Mouse (Mus musculus): ENCODE results near the gene Alad. TPM values are rescaled to one million over a fixed set of nuclear protein-coding genes. Genes with fewer than 3 reads are reported as not detected.

The Alad gene
- polyA plus RNA-seq, 2 experiments: 57.3 to 90.2 TPM

DNA sequence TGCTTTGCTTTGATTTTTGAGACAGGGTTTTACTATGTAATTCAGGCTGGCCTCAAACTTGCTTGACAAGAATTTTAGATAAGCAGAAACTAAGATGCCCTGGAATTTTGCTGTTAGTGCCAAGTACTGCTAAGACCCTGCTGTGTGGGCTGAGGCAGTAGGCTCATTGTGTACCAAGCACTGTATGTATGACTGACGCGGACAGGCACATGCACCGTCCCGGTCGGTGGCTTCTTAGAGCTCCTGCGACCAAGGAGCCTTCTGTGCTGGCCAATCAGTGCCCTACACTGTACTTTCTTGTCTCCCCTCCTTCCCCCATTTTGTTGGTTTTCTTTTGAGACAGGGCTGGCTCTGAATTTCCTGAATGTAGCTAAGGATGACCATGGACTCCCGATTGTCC lies 4.7 kb downstream of the Alad start:
- ATAC-seq (ENCODE audit: low FRiP score, low read depth) (no peak), DNase-seq (ENCODE audit: low spot score) (no peak)
- H3K27me3 ChIP-seq (ENCODE audit: control insufficient read depth, insufficient read depth, low read length): no peaks in the 10 kb centered on the region
- peaks cover 19% of the 10 kb centered on the region for H3K4me1 ChIP-seq (ENCODE audit: control insufficient read depth, insufficient read depth, low read length)
- peaks cover 42% of the 10 kb centered on the region for H3K36me3 ChIP-seq (ENCODE audit: control insufficient read depth, insufficient read depth, low read length)
- TF ChIP-seq POLR2A (IDR thresholded peaks at IDR 0.05; ENCODE audit: borderline replicate concordance, extremely low read depth, insufficient read depth, insufficient read length): no peak
- H3K27ac ChIP-seq (replicated peaks; ENCODE audit: low read depth, low read length): no peak overlapping the region
- H3K9me3 ChIP-seq (ENCODE audit: control insufficient read depth, low read length): no peaks in the 10 kb centered on the region
- H3K4me2 ChIP-seq (replicated peaks; ENCODE audit: low read depth, low read length, severe bottlenecking): no peak overlapping the region
- no peak overlapping the region for H3K4me3 ChIP-seq (replicated peaks; ENCODE audit: low read length)
- WGBS: 79% methylated on average over 7 of the region's 7 CpGs
- H3K9ac ChIP-seq (ENCODE audit: low read depth, low read length, severe bottlenecking): no peak overlapping the region

DNA sequence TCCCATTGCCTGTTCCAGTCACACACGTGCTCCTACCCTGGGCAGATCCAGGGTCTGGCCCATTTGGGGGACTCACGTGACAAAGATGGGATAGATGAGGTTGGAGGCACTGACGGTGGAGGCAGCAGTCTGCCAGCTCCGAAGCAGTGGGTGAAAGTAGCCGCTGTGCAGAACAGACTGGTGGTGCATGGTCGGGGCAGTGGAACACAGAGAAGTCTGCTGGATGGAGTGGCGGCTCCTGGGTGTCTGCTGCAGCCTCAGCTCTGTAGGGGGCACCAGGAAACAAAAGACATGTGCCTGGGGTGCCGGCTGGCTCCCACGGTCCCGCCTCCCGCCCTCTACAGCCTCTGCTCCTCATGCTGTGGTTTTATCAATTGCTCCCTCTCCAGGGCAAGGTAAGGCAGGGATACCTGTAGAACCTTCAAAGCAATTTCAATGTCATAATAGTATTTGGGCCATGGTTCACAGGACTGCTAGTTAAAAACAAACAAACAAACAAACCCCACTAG lies 5.7 kb downstream of the Alad start:
- TF ChIP-seq POLR2A (IDR thresholded peaks at IDR 0.05; ENCODE audit: borderline replicate concordance, extremely low read depth, insufficient read depth, insufficient read length): no peak
- ATAC-seq (ENCODE audit: low FRiP score, low read depth) (no peak), DNase-seq (ENCODE audit: low spot score) (no peak)
- 59% methylated on average over 11 of the region's 11 CpGs for WGBS
- no peaks in the 10 kb centered on the region for H3K9me3 ChIP-seq (ENCODE audit: control insufficient read depth, low read length)
- no peaks in the 10 kb centered on the region for H3K27me3 ChIP-seq (ENCODE audit: control insufficient read depth, insufficient read depth, low read length)
- H3K4me1 ChIP-seq (ENCODE audit: control insufficient read depth, insufficient read depth, low read length): peaks cover 17% of the 10 kb centered on the region
- H3K4me2 ChIP-seq (replicated peaks; ENCODE audit: low read depth, low read length, severe bottlenecking): no peak overlapping the region
- peaks cover 51% of the 10 kb centered on the region for H3K36me3 ChIP-seq (ENCODE audit: control insufficient read depth, insufficient read depth, low read length)
- no peak overlapping the region for H3K9ac ChIP-seq (ENCODE audit: low read depth, low read length, severe bottlenecking)
- no peak overlapping the region for H3K4me3 ChIP-seq (replicated peaks; ENCODE audit: low read length)
- H3K27ac ChIP-seq (replicated peaks; ENCODE audit: low read depth, low read length): no peak overlapping the region

DNA sequence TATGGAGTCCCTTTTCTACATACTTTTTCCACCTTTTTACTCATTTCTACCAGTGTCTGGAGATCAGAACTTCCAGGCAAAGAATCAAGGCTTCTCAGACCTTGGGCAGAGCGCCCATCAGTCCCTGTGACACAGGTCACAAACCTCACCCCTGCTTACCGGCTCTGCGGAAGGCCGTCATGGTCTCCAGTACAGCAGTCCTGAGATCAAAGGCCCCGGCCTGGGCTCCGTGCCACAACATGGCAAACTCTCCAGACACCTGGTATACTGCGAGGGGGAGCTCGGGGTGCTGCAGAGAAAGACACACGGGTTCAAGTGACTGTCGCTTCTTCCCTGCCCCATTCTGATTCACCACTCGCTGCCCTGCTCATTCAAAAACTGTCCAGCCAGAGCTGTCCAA lies 9.8 kb downstream of the Alad start:
- H3K9ac ChIP-seq (ENCODE audit: low read depth, low read length, severe bottlenecking): no peak overlapping the region
- H3K36me3 ChIP-seq (ENCODE audit: control insufficient read depth, insufficient read depth, low read length): peaks cover 74% of the 10 kb centered on the region
- no peaks in the 10 kb centered on the region for H3K4me1 ChIP-seq (ENCODE audit: control insufficient read depth, insufficient read depth, low read length)
- ATAC-seq (ENCODE audit: low FRiP score, low read depth): no peak
- H3K9me3 ChIP-seq (ENCODE audit: control insufficient read depth, low read length): no peaks in the 10 kb centered on the region
- DNase-seq (ENCODE audit: low spot score): no peak
- H3K27ac ChIP-seq (replicated peaks; ENCODE audit: low read depth, low read length): no peak overlapping the region
- no peak overlapping the region for H3K4me2 ChIP-seq (replicated peaks; ENCODE audit: low read depth, low read length, severe bottlenecking)
- H3K27me3 ChIP-seq (ENCODE audit: control insufficient read depth, insufficient read depth, low read length): no peaks in the 10 kb centered on the region
- 88% methylated on average over 11 of the region's 11 CpGs for WGBS
- no peak for TF ChIP-seq POLR2A (IDR thresholded peaks at IDR 0.05; ENCODE audit: borderline replicate concordance, extremely low read depth, insufficient read depth, insufficient read length)
- no peak overlapping the region for H3K4me3 ChIP-seq (replicated peaks; ENCODE audit: low read length)

DNA sequence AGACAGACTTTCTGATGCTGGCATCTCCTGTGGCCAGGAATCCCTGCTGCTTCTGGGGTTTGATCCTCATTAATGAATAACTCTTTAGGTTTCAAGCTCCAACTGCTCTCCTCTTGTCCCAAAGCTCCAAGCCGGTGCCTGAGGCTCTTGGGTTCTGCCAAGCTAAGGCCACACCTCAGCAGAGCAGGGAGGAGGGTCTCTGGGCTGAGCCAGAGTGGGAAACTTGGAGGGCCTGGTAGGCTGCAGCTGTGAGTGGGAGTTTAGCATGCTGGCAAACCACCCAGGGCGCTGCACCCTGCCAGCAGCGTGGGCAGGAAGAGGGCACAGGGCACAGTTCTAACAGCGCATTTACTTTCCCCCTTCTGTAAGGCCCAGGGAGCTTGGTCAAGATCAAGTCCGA lies 10.9 kb downstream of the Alad start:
- H3K9me3 ChIP-seq (ENCODE audit: control insufficient read depth, low read length): no peaks in the 10 kb centered on the region
- H3K4me1 ChIP-seq (ENCODE audit: control insufficient read depth, insufficient read depth, low read length): no peaks in the 10 kb centered on the region
- no peak overlapping the region for H3K9ac ChIP-seq (ENCODE audit: low read depth, low read length, severe bottlenecking)
- no peak for TF ChIP-seq POLR2A (IDR thresholded peaks at IDR 0.05; ENCODE audit: borderline replicate concordance, extremely low read depth, insufficient read depth, insufficient read length)
- H3K27me3 ChIP-seq (ENCODE audit: control insufficient read depth, insufficient read depth, low read length): no peaks in the 10 kb centered on the region
- no peak for ATAC-seq (ENCODE audit: low FRiP score, low read depth)
- no peak overlapping the region for H3K27ac ChIP-seq (replicated peaks; ENCODE audit: low read depth, low read length)
- H3K36me3 ChIP-seq (ENCODE audit: control insufficient read depth, insufficient read depth, low read length): peaks cover 71% of the 10 kb centered on the region
- H3K4me3 ChIP-seq (replicated peaks; ENCODE audit: low read length): no peak overlapping the region
- H3K4me2 ChIP-seq (replicated peaks; ENCODE audit: low read depth, low read length, severe bottlenecking): no peak overlapping the region
- WGBS: 90% methylated on average over 5 of the region's 5 CpGs
- no peak for DNase-seq (ENCODE audit: low spot score)

DNA sequence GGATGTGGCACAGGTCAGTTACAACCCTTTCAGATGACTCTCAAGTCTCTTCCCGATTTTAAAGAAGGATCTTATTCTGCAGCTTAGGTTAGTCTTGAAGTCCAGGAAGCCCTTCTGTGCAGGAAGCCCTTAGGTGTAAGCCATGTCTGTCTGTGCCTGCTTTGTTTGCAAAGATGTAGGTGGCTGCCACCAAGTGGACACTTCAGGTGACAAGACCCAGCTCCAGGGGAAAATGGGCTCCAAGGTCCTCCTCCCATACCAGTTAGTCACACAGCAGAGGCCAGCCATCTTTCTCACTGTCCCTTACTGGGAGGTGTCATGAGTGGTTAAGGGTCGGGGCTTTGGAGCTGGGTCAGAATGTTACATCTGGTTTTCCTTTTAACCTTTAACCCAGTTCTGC lies 12.9 kb downstream of the Alad start:
- TF ChIP-seq POLR2A (IDR thresholded peaks at IDR 0.05; ENCODE audit: borderline replicate concordance, extremely low read depth, insufficient read depth, insufficient read length): no peak
- Histone ChIP-seq H3K4me3 (replicated peaks; ENCODE audit: low read length) (no peak overlapping the region), H3K27ac (replicated peaks; ENCODE audit: low read depth, low read length) (no peak overlapping the region), H3K9me3 (ENCODE audit: control insufficient read depth, low read length) (no peaks in the 10 kb centered on the region), H3K36me3 (ENCODE audit: control insufficient read depth, insufficient read depth, low read length) (peaks cover 51% of the 10 kb centered on the region), H3K4me1 (ENCODE audit: control insufficient read depth, insufficient read depth, low read length) (0 out of 2 replicates have a peak, but pooled peaks cover 3% of the 10 kb centered on the region), H3K4me2 (replicated peaks; ENCODE audit: low read depth, low read length, severe bottlenecking) (no peak overlapping the region), H3K9ac (ENCODE audit: low read depth, low read length, severe bottlenecking) (no peak overlapping the region), H3K27me3 (ENCODE audit: control insufficient read depth, insufficient read depth, low read length) (no peaks in the 10 kb centered on the region)
- ATAC-seq (ENCODE audit: low FRiP score, low read depth): no peak
- DNase-seq (ENCODE audit: low spot score): no peak
- 62% methylated on average over 2 of the region's 2 CpGs for WGBS

DNA sequence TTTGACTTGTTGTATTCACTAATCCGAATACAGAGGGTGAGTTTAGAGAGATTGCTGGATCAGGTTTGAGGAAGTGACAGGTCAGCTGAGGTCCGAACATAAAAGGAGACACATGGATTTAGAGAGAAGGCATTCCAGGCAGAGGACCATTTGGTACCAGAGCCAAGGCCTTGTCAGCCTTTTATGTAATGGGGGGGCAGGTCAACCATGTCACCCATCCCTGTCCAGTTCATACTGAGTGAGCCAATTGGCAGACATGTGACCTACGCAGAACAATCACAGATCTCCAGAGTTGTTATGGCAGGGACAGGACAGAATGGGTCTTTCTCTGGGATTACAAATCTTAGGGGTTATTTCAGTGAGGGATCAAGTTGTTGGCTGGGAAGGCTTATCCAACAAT lies 13.7 kb downstream of the Alad start:
- H3K27ac ChIP-seq (replicated peaks; ENCODE audit: low read depth, low read length): no peak overlapping the region
- 84% methylated on average over 3 of the region's 3 CpGs for WGBS
- no peak overlapping the region for H3K9ac ChIP-seq (ENCODE audit: low read depth, low read length, severe bottlenecking)
- no peak overlapping the region for H3K4me2 ChIP-seq (replicated peaks; ENCODE audit: low read depth, low read length, severe bottlenecking)
- H3K4me1 ChIP-seq (ENCODE audit: control insufficient read depth, insufficient read depth, low read length): peaks cover 9% of the 10 kb centered on the region
- H3K9me3 ChIP-seq (ENCODE audit: control insufficient read depth, low read length): no peaks in the 10 kb centered on the region
- no peak overlapping the region for H3K4me3 ChIP-seq (replicated peaks; ENCODE audit: low read length)
- no peak for TF ChIP-seq POLR2A (IDR thresholded peaks at IDR 0.05; ENCODE audit: borderline replicate concordance, extremely low read depth, insufficient read depth, insufficient read length)
- DNase-seq (ENCODE audit: low spot score): no peak
- ATAC-seq (ENCODE audit: low FRiP score, low read depth): no peak
- peaks cover 43% of the 10 kb centered on the region for H3K36me3 ChIP-seq (ENCODE audit: control insufficient read depth, insufficient read depth, low read length)
- no peaks in the 10 kb centered on the region for H3K27me3 ChIP-seq (ENCODE audit: control insufficient read depth, insufficient read depth, low read length)
